ENCODE assay signal across 25 mouse cellular contexts in the genomic region with DNA sequence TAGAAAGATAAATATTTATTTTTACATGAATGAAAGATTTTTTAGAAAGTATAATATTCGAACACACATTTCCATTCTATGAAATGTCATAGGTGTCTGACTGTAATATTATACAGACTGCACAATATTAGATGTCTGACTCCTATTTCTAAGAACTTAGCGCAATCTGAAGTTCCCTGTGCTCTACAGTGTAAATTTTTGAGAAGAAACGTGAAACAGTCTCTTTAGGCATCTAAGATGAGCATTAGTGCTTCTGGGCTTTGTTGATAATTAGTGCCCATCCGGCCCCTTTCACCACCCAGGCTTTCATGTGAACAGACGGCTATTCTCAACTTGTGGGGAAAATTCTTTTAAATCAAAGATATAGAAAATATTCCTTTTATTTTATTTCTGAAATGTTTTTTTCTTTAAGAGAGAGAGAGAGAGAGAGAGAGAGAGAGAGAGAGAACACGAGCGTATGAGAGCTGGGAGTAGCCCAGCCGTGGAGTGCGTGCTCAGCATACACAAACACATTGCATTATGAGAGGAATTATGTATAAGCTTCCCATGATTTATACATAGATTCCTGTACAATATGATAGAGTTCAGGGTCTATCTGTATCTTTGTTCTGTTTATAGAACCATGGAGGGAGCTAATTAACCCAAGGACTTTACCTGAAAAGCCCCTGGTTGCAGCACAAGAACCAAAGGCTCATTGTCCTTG. TPM values are rescaled to one million over a fixed set of nuclear protein-coding genes. Genes with fewer than 3 reads are reported as not detected.
A peak's percentile ranks its signal among the peaks of the same experiment; 100 is the strongest.
DNase-seq lines count a peak whose midpoint lies in the region; ATAC-seq and TF ChIP-seq lines count a peak whose summit lies in the region.
"Had no signal": no experiment of that assay in that cellular context is flagged by ENCODE, and none has a peak within 500 bp of the region (broad histone marks: within the 10 kb centered on the region; RNA-seq: fewer than 3 reads in every experiment).

No protein-coding gene starts in this region.

- no peaks in the 10 kb centered on the region for H3K36me3 ChIP-seq in hindbrain, embryonic 12.5 days
- H3K36me3 ChIP-seq in hindbrain, embryonic 11.5 days (ENCODE audit: control insufficient read depth, insufficient read depth, low read length): no peaks in the 10 kb centered on the region
- no peaks in the 10 kb centered on the region for H3K36me3 ChIP-seq in forebrain, postnatal 0 days (ENCODE audit: insufficient read depth)
- no peaks in the 10 kb centered on the region for H3K36me3 ChIP-seq in midbrain, embryonic 13.5 days
- no peaks in the 10 kb centered on the region for H3K36me3 ChIP-seq in embryonic facial prominence, embryonic 10.5 days (replicated peaks)
- H3K36me3 ChIP-seq: heart, embryonic 10.5 days; intestine, embryonic 15.5 days; limb, embryonic 13.5 days; liver, embryonic 12.5 days; neural tube, embryonic 15.5 days had no signal

- no peak for TF ChIP-seq CTCF in brain, embryonic 14.5 days (IDR thresholded peaks at IDR 0.05; ENCODE audit: borderline replicate concordance, extremely low read depth, insufficient read depth, insufficient read length)
- no peak for TF ChIP-seq CTCF in forebrain, postnatal 0 days (IDR thresholded peaks at IDR 0.05; ENCODE audit: low read depth)

- no peak for DNase-seq in hindbrain, embryonic 11.5 days (ENCODE audit: low spot score)
- DNase-seq in brain, embryonic 14.5 days (ENCODE audit: low read depth): peak; percentile 82
- DNase-seq in forebrain, postnatal 0 days: peak; percentile 56
- DNase-seq in cerebellum, postnatal 36 days: no peak
- DNase-seq in kidney, postnatal 25 days: no peak
- no peak for DNase-seq in embryonic facial prominence, embryonic 10.5 days (ENCODE audit: low spot score)
- DNase-seq: adrenal gland, postnatal 25 days; cerebellum, adult 9-10 months; heart, postnatal 4 days; kidney, adult 8-10 months; kidney, postnatal 14 days; layer of hippocampus, postnatal 36 days; lung, adult 18-20 months; lung, postnatal 10 days; right cerebral cortex, adult 18-20 months; thymus, postnatal 14 days had no signal

- no peak overlapping the region for H3K4me2 ChIP-seq in hindbrain, embryonic 12.5 days (replicated peaks)
- H3K4me2 ChIP-seq in hindbrain, embryonic 11.5 days (replicated peaks; ENCODE audit: low read depth, low read length): no peak overlapping the region
- H3K4me2 ChIP-seq in forebrain, postnatal 0 days (ENCODE audit: low read depth): no peak overlapping the region
- no peak overlapping the region for H3K4me2 ChIP-seq in midbrain, embryonic 13.5 days (replicated peaks)
- H3K4me2 ChIP-seq: intestine, embryonic 15.5 days; limb, embryonic 13.5 days; liver, embryonic 12.5 days; neural tube, embryonic 15.5 days had no signal

- H3K9me3 ChIP-seq in hindbrain, embryonic 12.5 days (replicated peaks): no peaks in the 10 kb centered on the region
- H3K9me3 ChIP-seq in hindbrain, embryonic 11.5 days (ENCODE audit: control insufficient read depth, low read length): no peaks in the 10 kb centered on the region
- H3K9me3 ChIP-seq in forebrain, postnatal 0 days (ENCODE audit: low read length): no peaks in the 10 kb centered on the region
- H3K9me3 ChIP-seq in midbrain, embryonic 13.5 days: no peaks in the 10 kb centered on the region
- H3K9me3 ChIP-seq in embryonic facial prominence, embryonic 10.5 days: no peaks in the 10 kb centered on the region
- H3K9me3 ChIP-seq: heart, embryonic 10.5 days; intestine, embryonic 15.5 days; limb, embryonic 13.5 days; liver, embryonic 12.5 days; neural tube, embryonic 15.5 days had no signal

- H3K9ac ChIP-seq in hindbrain, embryonic 12.5 days: no peak overlapping the region
- H3K9ac ChIP-seq in hindbrain, embryonic 11.5 days (ENCODE audit: low read depth, low read length): no peak overlapping the region
- peak overlapping the region; percentile 7; the same call in 1 of the 2 replicates for H3K9ac ChIP-seq in forebrain, postnatal 0 days
- no peak overlapping the region for H3K9ac ChIP-seq in midbrain, embryonic 13.5 days (replicated peaks)
- H3K9ac ChIP-seq: intestine, embryonic 15.5 days; limb, embryonic 13.5 days; liver, embryonic 12.5 days; neural tube, embryonic 15.5 days had no signal

- peak; percentile 60; the same call in 1 of the 2 replicates for ATAC-seq in hindbrain, embryonic 12.5 days (ENCODE audit: low FRiP score)
- no peak for ATAC-seq in hindbrain, embryonic 11.5 days (ENCODE audit: low FRiP score)
- peak; percentile 63; the same call in 1 of the 2 replicates for ATAC-seq in forebrain, postnatal 0 days
- peak; percentile 93 for ATAC-seq in midbrain, embryonic 13.5 days
- ATAC-seq: CD4-positive, CD25-positive, alpha-beta regulatory T cell, adult 4 months; liver, embryonic 12.5 days had no signal

- no peaks in the 10 kb centered on the region for H3K27me3 ChIP-seq in hindbrain, embryonic 12.5 days
- H3K27me3 ChIP-seq in hindbrain, embryonic 11.5 days (ENCODE audit: control insufficient read depth, insufficient read depth, low read length): no peaks in the 10 kb centered on the region
- no peaks in the 10 kb centered on the region for H3K27me3 ChIP-seq in forebrain, postnatal 0 days (ENCODE audit: insufficient read depth, low read length)
- no peaks in the 10 kb centered on the region for H3K27me3 ChIP-seq in midbrain, embryonic 13.5 days
- no peaks in the 10 kb centered on the region for H3K27me3 ChIP-seq in embryonic facial prominence, embryonic 10.5 days (replicated peaks; ENCODE audit: low read depth, poor library complexity, severe bottlenecking)
- H3K27me3 ChIP-seq: intestine, embryonic 15.5 days; limb, embryonic 13.5 days; liver, embryonic 12.5 days; neural tube, embryonic 15.5 days had no signal

- no peaks in the 10 kb centered on the region for H3K4me1 ChIP-seq in hindbrain, embryonic 12.5 days
- no peaks in the 10 kb centered on the region for H3K4me1 ChIP-seq in hindbrain, embryonic 11.5 days (replicated peaks; ENCODE audit: control insufficient read depth, insufficient read depth, low read length)
- H3K4me1 ChIP-seq in forebrain, postnatal 0 days (ENCODE audit: insufficient read depth): no peaks in the 10 kb centered on the region
- peaks cover 5% of the 10 kb centered on the region; the same call in 1 of the 2 replicates for H3K4me1 ChIP-seq in midbrain, embryonic 13.5 days (replicated peaks)
- H3K4me1 ChIP-seq in embryonic facial prominence, embryonic 10.5 days: no peaks in the 10 kb centered on the region
- H3K4me1 ChIP-seq: heart, embryonic 10.5 days; intestine, embryonic 15.5 days; liver, embryonic 12.5 days; neural tube, embryonic 15.5 days had no signal

- H3K4me3 ChIP-seq in hindbrain, embryonic 12.5 days: no peak overlapping the region
- H3K4me3 ChIP-seq in hindbrain, embryonic 11.5 days (ENCODE audit: low read depth, low read length): no peak overlapping the region
- no peak overlapping the region for H3K4me3 ChIP-seq in forebrain, postnatal 0 days (ENCODE audit: low read depth, low read length)
- no peak overlapping the region for H3K4me3 ChIP-seq in midbrain, embryonic 13.5 days (replicated peaks)
- no peak overlapping the region for H3K4me3 ChIP-seq in embryonic facial prominence, embryonic 10.5 days
- H3K4me3 ChIP-seq: heart, embryonic 10.5 days; intestine, embryonic 15.5 days; layer of hippocampus, adult 2 months; limb, embryonic 13.5 days; liver, embryonic 12.5 days; neural tube, embryonic 15.5 days had no signal

- WGBS in hindbrain, embryonic 12.5 days: 69% methylated on average over 9 of the region's 9 CpGs
- WGBS in hindbrain, embryonic 11.5 days: 78% methylated on average over 9 of the region's 9 CpGs
- 49% methylated on average over 9 of the region's 9 CpGs for WGBS in forebrain, postnatal 0 days
- 56% methylated on average over 9 of the region's 9 CpGs for WGBS in midbrain, embryonic 13.5 days
- WGBS in embryonic facial prominence, embryonic 10.5 days: 73% methylated on average over 9 of the region's 9 CpGs

- TF ChIP-seq POLR2A in brain, embryonic 14.5 days (IDR thresholded peaks at IDR 0.05; ENCODE audit: borderline replicate concordance, extremely low read depth, insufficient read depth, insufficient read length, poor library complexity, severe bottlenecking): no peak

- H3K27ac ChIP-seq in hindbrain, embryonic 12.5 days: no peak overlapping the region
- H3K27ac ChIP-seq in hindbrain, embryonic 11.5 days (ENCODE audit: low read depth, low read length): no peak overlapping the region
- H3K27ac ChIP-seq in forebrain, postnatal 0 days (ENCODE audit: low read depth, low read length): no peak overlapping the region
- H3K27ac ChIP-seq in midbrain, embryonic 13.5 days: peak overlapping the region; percentile 60; the same call in 1 of the 2 replicates
- H3K27ac ChIP-seq in embryonic facial prominence, embryonic 10.5 days (replicated peaks): no peak overlapping the region
- H3K27ac ChIP-seq: heart, embryonic 10.5 days; intestine, embryonic 15.5 days; layer of hippocampus, adult 2 months; limb, embryonic 13.5 days; liver, embryonic 12.5 days; neural tube, embryonic 15.5 days had no signal

RNA-seq across cellular contexts. Expression of a gene that starts 21.4 kb away (rescaled TPM):
- 33.8 and 34.4 TPM in 2 replicates for polyA plus RNA-seq in hindbrain, embryonic 12.5 days (2016; fragmentation: Nextera tagmentation; extraction: Ambion mirVana)
- 27.3 and 28.1 TPM in 2 replicates for polyA plus RNA-seq in hindbrain, embryonic 11.5 days (2014; fragmentation: Nextera tagmentation; extraction: Ambion mirVana)
- 46.6 and 60.2 TPM in 2 replicates for polyA plus RNA-seq in brain, embryonic 14.5 days (2012; rRNA removed)
- total RNA-seq in forebrain, postnatal 0 days (2014; rRNA removed): 59.6 and 59.9 TPM in 2 replicates
- polyA plus RNA-seq in forebrain, postnatal 0 days (2015; fragmentation: Nextera tagmentation; extraction: Ambion mirVana): 21.7 and 28.1 TPM in 2 replicates
- polyA plus RNA-seq in midbrain, embryonic 13.5 days (2015; fragmentation: Nextera tagmentation; extraction: Ambion mirVana): 28.2 and 28.7 TPM in 2 replicates
- polyA plus RNA-seq in embryonic facial prominence, embryonic 10.5 days (2016; fragmentation: Nextera tagmentation; extraction: Ambion mirVana): 23.0 and 25.0 TPM in 2 replicates

Comparison
In these comparisons a context has a peak if more than half of its experiments do, and no peak if none do; other contexts are left out.
1. DNase-seq: peak in brain, embryonic 14.5 days (single experiment) and forebrain, postnatal 0 days (single experiment); none in hindbrain, embryonic 11.5 days (single experiment), cerebellum, postnatal 36 days (0 of 2), kidney, postnatal 25 days (0 of 2) and embryonic facial prominence, embryonic 10.5 days (single experiment).